ENCODE assay signal across 26 mouse cellular contexts in the genomic region with DNA sequence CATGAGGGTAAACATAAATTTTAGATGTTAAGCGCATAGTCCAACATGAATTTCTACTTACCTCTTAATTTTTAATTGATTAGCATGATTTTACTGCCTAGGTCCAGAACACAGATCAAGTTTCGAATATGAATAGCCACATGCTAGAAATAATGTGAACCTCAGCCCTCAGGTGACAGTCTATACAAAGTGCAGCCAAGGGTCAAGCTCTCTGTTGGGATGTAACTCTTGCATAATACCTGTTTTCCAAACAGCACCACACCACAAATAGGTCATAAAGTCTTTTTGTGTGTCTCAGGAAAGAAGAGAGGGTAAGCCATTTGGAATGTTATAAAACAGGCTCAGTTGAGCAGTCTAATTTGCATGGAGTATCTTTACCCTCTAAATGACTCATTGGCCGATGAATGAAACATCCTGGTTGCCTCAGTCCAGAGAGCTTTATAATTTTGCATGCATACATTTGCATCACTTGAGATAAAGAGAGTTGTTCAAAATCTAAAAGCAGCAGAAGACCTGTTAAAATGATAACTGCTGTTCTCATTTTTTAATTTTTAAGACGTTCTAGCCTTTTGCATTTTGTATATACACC.
DNase-seq lines count a peak whose midpoint lies in the region; ATAC-seq and TF ChIP-seq lines count a peak whose summit lies in the region.
"Had no signal": no experiment of that assay in that cellular context is flagged by ENCODE, and none has a peak within 500 bp of the region (broad histone marks: within the 10 kb centered on the region; RNA-seq: fewer than 3 reads in every experiment).

No protein-coding gene starts in this region.

- ATAC-seq in frontal cortex, adult (ENCODE audit: low TSS enrichment), result peak; percentile 97
- no peak for ATAC-seq in liver, embryonic 12.5 days
- ATAC-seq: forebrain, embryonic 14.5 days; forebrain, postnatal 0 days had no signal

- no peak for TF ChIP-seq CTCF in liver, adult 2 months (IDR thresholded peaks at IDR 0.05; ENCODE audit: low read depth, low read length)

- peaks cover 2% of the 10 kb centered on the region; the same call in 1 of the 2 replicates for H3K4me1 ChIP-seq in liver, adult 2 months (ENCODE audit: control insufficient read depth, insufficient read depth, low read length)
- no peaks in the 10 kb centered on the region for H3K4me1 ChIP-seq in liver, embryonic 12.5 days
- H3K4me1 ChIP-seq: embryonic facial prominence, embryonic 13.5 days; embryonic facial prominence, embryonic 15.5 days; forebrain, embryonic 10.5 days; forebrain, embryonic 12.5 days had no signal

- H3K9me3 ChIP-seq in liver, embryonic 12.5 days (replicated peaks), result no peaks in the 10 kb centered on the region
- H3K9me3 ChIP-seq: embryonic facial prominence, embryonic 13.5 days; embryonic facial prominence, embryonic 15.5 days; forebrain, embryonic 10.5 days; forebrain, embryonic 12.5 days; G1E had no signal

- no peaks in the 10 kb centered on the region for H3K27me3 ChIP-seq in liver, adult 2 months (ENCODE audit: control insufficient read depth, insufficient read depth, low read length)
- no peaks in the 10 kb centered on the region for H3K27me3 ChIP-seq in liver, embryonic 12.5 days (replicated peaks)
- H3K27me3 ChIP-seq: embryonic facial prominence, embryonic 13.5 days; embryonic facial prominence, embryonic 15.5 days; forebrain, embryonic 12.5 days had no signal

- H3K4me2 ChIP-seq in liver, embryonic 12.5 days, result no peak overlapping the region
- H3K4me2 ChIP-seq: embryonic facial prominence, embryonic 13.5 days; embryonic facial prominence, embryonic 15.5 days; forebrain, embryonic 12.5 days had no signal

- no peak for DNase-seq in frontal cortex, postnatal 14 days (ENCODE audit: low spot score in 2 of 2)
- peak; percentile 91 for DNase-seq in liver, adult 2 months (ENCODE audit: extremely low read depth, low read depth, low spot score)
- DNase-seq in Muller cell, postnatal 12 days (ENCODE audit: inconsistent ontology term), result peak; percentile 30
- peak; percentile 22 for DNase-seq in telencephalon, adult 2 months (ENCODE audit: low read depth, low spot score)
- DNase-seq in testis, postnatal 14 days (ENCODE audit: low spot score), result no peak
- no peak for DNase-seq in adrenal gland, postnatal 10 days
- DNase-seq: adrenal gland, adult 2 months; adrenal gland, postnatal 14 days; adrenal gland, postnatal 36 days; cerebellum, adult 11 months; cerebellum, adult 18-20 months; cerebellum, adult 8-10 months; cerebellum, adult 9-11 months; cerebellum, postnatal 14 days; cerebellum, postnatal 36 days; embryo, embryonic 11 days; forebrain, postnatal 0 days had no signal

- no peak overlapping the region for H3K9ac ChIP-seq in liver, adult 2 months (ENCODE audit: low read depth, low read length)
- H3K9ac ChIP-seq in liver, embryonic 12.5 days, result no peak overlapping the region
- H3K9ac ChIP-seq: embryonic facial prominence, embryonic 13.5 days; embryonic facial prominence, embryonic 15.5 days; forebrain, embryonic 12.5 days; forebrain, postnatal 0 days had no signal

- TF ChIP-seq POLR2A in liver, adult 2 months (IDR thresholded peaks at IDR 0.05; ENCODE audit: extremely low read depth, insufficient read depth, low read length), result no peak

- no peaks in the 10 kb centered on the region for H3K36me3 ChIP-seq in liver, adult 2 months (ENCODE audit: control insufficient read depth, insufficient read depth, low read length)
- no peaks in the 10 kb centered on the region for H3K36me3 ChIP-seq in liver, embryonic 12.5 days
- H3K36me3 ChIP-seq: embryonic facial prominence, embryonic 13.5 days; embryonic facial prominence, embryonic 15.5 days; forebrain, embryonic 10.5 days; forebrain, embryonic 12.5 days; G1E had no signal

- 53% methylated on average over 4 of the region's 4 CpGs for WGBS in liver, adult 2 months
- 63% methylated on average over 4 of the region's 4 CpGs for WGBS in liver, embryonic 12.5 days (ENCODE audit: insufficient replicate concordance)

- H3K4me3 ChIP-seq in liver, adult 2 months (ENCODE audit: insufficient read depth, low read depth, low read length), result no peak overlapping the region
- no peak overlapping the region for H3K4me3 ChIP-seq in liver, embryonic 12.5 days
- H3K4me3 ChIP-seq: embryonic facial prominence, embryonic 13.5 days; embryonic facial prominence, embryonic 15.5 days; erythroblast, embryonic 14.5 days; forebrain, embryonic 10.5 days; forebrain, embryonic 12.5 days had no signal

- no peaks in the 10 kb centered on the region for H3K79me2 ChIP-seq in liver, adult 2 months (ENCODE audit: control insufficient read depth, insufficient read depth, low read length)

- no peak overlapping the region for H3K27ac ChIP-seq in liver, adult 2 months (replicated peaks; ENCODE audit: insufficient read depth, low read depth, low read length)
- no peak overlapping the region for H3K27ac ChIP-seq in liver, embryonic 12.5 days
- H3K27ac ChIP-seq: embryonic facial prominence, embryonic 13.5 days; embryonic facial prominence, embryonic 15.5 days; forebrain, embryonic 10.5 days; forebrain, embryonic 12.5 days had no signal

Comparison
In these comparisons a context has a peak if more than half of its experiments do, and no peak if none do; other contexts are left out.
1. DNase-seq: peak in liver, adult 2 months (single experiment), Muller cell, postnatal 12 days (single experiment) and telencephalon, adult 2 months (single experiment); none in frontal cortex, postnatal 14 days (0 of 2), testis, postnatal 14 days (single experiment) and adrenal gland, postnatal 10 days (single experiment).